Mouse (Mus musculus): ENCODE data around the gene Gsdma3.
"Not testable (repeated sequence)": the region's sequence is repeated elsewhere in the genome, so short reads cannot be mapped to it uniquely, and the experiment has no call there.

Gene Gsdma3

DNA sequence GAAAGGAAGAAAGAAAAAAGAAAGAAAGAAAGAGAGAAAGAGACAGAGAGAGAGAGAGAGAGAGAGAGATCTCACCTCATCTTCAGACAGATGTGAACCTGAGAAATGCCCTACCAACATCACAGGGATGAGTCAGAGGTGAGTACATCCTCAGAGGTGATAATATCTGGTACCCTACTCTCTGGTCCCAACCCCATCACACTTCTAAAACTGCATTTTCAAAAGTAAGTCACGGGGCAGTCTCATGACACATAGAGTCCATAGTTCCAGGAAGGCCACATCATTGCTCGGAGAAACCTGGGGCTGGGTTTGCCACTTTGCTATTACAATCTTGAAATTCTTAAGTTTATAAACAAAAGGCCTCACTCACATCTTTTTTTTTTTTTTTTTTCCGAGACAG is 30.2 kb upstream of the Gsdma3 start:
- DNase-seq (ENCODE audit: low read depth): no peak

DNA sequence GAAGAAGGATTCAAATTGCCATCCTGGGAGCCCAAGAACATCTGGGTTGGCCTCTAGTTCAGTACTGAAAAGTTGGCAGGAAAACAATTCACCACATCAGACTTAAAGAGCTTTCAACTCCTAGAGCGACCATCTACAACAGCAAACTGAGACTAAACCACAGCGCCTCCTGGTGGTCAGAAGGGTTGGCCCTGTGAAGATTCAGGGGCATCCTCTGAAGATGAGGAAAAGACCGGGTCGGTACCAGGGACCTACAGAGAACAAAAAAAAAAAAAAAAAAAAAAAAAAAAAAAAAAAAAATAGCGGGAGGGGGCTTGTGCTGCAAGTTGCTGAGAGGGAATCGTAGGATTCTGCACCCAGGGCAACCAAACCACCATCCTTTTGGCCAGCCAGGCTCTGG is 28.8 kb upstream of the Gsdma3 start:
- DNase-seq (ENCODE audit: low read depth): peak; percentile 94

DNA sequence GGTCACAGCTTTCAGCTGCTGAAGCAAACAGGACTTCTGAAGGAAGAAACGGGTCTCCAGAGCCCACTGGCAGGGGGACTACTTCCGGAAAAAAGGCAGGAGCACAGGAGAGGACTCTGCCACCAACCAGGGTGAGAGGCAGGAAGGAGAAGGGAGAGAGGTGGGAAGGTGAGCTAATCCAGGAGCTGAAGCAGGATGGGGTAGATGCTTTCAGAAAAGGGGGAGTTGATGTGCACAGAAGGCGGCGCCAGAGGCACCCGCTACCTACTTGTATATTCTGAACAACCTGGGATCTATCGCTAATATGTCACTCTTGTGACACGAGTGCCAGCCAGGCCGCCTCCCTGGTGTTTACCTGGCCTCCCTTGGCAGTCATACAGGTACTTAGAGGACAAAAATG is 28.2 kb upstream of the Gsdma3 start, which contains the start of gene Lrrc3c:
Gene Lrrc3c, plus strand, starts transcription at position 301 of the 400 bp plus-strand sequence.
- DNase-seq (ENCODE audit: low read depth): no peak

DNA sequence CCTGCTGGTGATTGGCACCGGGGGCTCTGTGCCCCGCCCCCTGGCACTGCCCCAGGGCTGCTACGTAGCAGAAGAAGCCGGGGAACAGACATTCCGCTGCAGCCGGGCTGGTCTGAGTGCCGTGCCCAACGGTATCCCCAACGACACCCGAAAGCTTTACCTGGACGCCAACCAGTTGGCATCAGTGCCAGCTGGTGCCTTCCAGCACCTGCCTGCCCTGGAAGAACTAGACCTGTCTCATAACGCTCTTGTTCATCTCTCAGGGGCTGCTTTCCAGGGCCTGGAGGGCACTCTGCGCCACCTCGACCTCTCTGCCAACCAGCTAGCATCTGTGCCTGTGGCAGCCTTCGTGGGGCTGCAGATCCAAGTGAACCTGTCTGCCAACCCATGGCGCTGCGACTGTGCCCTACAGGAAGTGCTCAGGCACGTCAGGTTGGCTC is 27.3 kb upstream of the Gsdma3 start:
- DNase-seq (ENCODE audit: low read depth): no peak

DNA sequence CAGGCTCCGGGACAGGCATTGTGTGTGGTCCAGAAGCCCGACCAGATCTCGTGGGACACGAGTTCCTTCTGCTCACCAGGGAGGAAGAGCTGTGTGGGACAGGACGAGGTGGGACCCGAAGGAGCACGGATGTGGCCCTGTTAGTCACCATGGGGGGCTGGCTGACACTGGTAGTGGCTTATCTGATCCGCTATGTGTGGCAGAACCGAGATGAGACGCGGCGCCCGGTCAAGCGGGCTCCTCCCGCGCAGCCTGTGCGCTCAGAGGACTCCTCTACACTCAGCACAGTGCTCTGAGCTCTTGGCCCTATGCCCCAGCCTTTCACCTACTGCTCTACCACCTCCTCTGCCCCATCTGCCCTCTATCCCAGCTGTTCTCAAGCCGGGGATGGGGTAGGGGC is 26.9 kb upstream of the Gsdma3 start:
- no peak for DNase-seq (ENCODE audit: low read depth)

DNA sequence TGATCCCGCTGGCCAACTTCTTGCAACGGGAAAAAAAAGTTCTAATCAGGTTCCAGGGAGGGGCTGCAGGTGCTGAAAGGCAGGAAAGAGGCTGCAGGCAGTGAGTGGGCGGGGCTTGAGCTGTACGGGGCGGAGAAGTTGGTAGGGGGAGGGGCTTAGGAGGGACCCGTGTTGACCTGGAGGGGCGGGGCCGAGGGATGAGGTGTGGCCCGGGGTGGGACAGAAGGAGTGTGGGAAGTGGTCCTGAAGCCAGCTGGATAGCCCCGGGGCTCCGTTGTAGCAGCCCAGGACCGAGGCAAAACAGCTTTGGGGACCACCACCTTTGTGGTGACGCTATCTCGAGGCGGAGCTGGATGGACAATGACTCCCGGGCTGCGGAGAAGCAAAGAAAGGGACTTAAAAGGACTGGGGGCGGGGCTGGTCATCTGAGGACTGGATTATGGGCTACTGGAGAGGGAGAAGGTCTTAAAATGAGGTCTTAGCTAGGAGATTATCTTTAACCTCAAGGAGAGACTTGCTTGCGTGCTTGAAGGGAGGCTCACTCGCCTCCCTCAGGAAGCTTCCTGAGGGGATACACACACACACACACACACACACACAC is 24.0 kb upstream of the Gsdma3 start:
- peak; percentile 40 for DNase-seq (ENCODE audit: low read depth)

DNA sequence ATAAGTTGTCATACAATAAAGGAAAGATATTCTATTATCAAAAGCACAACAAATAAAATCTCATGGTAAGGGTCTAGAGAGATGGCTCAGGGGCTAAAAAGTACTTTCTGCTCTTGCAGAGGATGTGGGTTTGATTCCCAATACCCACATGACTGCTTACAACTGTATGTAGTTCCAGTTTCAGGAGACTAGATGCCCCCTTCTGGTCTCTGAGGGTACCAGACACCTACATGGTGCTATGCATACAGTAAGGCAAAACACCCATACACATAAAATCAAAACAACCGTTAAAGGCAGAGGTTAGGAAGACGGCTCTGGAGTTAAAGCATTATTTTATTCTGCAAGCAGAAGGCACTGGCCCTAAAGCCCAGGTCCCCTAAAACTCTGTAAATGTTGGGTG is 22.2 kb upstream of the Gsdma3 start:
- DNase-seq (ENCODE audit: low read depth): peak; percentile 21

DNA sequence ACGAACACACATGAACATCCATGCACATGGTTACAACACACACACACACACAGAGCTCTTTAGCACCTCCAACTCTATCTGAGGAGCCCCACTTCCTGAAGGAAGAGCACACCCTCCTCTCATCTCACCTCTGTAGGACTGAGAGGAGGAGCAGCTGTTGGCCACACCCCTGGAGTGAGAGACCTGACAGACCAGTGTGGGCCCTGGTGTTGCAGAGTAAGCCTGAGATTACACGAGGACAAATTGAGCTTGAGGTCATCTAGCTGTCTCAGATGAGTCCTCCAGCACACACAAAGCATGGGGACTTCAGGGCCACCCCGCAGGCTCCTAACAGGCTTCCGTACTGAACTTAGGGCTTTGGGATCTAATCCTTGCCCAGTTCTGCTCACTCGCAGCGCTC is 21.2 kb upstream of the Gsdma3 start:
- DNase-seq (ENCODE audit: low read depth): peak; percentile 1

DNA sequence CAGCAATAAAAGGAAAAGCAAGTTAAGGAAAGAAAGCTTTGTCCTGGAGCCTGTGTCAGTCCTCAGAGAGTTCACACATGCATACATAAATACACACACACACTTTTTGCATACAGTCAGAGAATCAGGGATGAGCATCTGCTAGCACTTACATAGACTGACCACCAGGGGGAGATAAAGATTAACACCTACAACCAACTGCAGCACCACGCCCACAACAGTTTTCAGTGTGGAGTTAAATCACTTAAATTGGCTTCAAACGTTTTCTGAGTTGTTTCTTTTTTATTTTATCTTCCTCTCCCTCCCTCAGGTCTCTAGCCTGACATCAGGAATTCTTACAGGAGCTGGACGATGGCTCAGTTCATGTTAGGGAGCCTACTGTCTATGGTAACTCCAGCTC is 19.4 kb upstream of the Gsdma3 start:
- DNase-seq (ENCODE audit: low read depth): peak; percentile 79

DNA sequence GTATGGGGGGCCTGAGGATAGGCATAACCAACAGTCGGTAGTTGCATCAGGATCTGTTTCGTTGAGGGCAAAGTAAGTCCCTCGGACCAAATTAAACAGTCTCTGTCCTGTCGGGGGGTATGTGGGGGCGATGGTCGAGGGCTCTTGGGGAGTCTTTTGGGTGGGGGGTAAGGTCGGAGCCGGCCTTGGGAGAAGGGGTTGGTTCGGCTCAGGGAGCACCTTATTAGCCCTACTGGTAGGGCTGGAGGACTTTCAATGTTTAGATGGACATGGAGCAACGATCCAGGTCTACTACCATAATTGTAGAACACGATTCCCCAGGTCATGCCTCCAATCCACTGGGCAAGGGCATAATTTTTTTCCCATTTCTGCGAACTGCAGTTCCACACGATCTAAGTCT is 5.4 kb upstream of the Gsdma3 start:
- DNase-seq (ENCODE audit: low read depth): no peak

DNA sequence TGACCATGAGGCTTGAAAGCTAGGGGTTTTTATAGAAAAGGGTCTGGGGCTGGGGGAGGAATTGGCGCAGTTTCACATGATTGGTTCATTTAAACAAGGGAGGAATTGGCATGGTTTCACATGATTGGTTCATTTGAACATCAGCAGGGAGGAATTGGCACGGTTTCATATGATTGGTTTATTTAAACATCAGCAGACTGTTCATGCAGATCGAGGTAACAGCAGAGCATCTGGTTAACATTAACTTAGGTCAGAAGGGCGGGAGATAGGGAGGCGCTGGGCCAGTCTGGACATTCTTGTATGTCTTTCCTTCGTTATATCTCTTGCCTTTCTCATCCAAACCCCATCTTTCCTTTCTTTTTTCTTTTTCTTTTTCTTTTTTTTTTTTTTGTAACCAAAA is 2.2 kb upstream of the Gsdma3 start:
- DNase-seq (ENCODE audit: low read depth): not testable (repeated sequence)

DNA sequence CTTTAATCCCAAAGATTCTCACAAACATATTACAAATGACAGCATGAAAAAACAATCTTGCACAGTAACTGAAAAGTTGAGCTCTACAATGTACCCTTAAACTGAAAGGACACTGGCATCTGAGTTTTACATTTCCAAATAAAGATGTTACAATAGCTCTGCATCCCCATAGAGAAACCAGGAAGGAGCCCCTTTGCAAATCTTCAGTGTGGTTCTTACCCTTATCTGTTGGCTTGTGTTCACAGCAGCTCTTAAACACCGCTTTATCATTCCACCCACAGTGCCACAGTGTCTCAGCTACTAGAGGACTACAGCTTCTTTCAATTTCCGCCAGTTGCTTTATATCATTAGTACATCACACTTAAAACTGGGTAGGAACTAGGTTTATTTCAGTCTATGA is 1.8 kb upstream of the Gsdma3 start:
- DNase-seq (ENCODE audit: low read depth): not testable (repeated sequence)

DNA sequence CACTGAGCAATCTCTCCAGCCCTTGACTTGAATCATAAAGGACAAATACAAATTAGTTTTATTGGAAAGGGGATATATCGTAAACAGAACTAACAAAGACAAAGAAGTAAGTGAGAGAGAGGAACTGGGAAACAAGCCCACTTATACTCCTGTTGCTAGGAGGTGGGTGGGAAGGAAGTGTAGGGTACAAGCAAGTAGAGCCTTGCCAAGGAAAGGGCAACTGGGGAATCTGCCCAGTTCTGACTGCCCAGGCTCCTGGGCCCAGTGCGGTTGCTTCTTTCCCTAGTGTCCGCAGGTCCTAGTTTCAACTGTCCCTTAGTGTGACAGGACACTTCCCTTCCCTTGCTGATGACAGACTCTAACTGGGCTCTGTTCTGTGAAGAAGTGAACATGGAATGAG is 2.5 kb downstream of the Gsdma3 start:
- DNase-seq (ENCODE audit: low read depth): no peak

DNA sequence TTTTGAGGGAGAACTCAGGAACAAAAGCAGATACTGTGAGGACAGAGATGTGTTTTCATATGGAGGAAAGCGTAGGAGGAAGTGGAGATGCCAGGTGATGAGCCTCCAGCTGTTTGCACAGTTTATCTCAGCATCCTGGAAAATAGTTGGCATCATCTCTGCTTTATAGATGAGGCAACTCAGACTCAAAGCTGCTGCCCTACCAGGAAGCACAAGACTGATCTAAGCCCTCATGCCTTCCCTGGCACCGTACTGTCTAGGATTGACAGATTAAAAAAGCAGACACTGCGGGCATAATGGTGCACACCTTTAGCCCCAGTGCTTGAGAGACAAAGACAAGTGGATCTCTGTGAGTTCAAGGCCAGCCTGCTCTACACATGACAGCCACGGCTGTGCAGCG is 4.5 kb downstream of the Gsdma3 start:
- DNase-seq (ENCODE audit: low read depth): no peak

DNA sequence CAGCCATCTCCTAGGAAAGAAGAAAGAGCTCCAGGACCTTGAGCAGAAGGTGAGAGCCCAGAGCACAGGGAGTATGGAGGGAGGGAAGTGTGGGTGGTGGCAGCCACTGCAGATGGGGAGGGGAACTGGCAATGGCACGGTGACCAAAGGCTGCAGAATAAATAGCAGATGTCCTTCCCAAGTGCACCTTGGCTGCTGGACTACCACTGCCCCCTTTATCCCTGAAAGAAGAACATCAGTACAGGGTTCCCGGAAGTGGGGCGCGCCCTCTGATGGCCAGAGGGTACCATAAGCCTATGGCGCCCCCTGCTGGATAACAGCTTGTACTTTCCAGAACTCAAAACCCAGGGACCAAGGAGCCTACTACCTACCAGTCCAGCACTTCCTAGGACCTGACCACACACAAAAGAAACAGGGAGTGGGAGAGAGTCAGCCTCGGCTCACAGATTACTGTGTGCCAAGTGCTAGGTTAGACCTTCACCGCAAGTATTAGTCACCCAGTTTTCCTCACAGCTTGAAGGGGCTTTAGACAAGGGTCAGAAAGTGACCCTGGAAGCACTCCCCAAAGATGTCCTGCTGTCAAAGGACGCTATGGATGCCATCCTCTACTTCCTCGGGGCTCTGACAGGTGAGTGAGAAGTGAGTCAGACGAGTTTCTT is 9.3 kb downstream of the Gsdma3 start:
- DNase-seq (ENCODE audit: low read depth): peak; percentile 65

DNA sequence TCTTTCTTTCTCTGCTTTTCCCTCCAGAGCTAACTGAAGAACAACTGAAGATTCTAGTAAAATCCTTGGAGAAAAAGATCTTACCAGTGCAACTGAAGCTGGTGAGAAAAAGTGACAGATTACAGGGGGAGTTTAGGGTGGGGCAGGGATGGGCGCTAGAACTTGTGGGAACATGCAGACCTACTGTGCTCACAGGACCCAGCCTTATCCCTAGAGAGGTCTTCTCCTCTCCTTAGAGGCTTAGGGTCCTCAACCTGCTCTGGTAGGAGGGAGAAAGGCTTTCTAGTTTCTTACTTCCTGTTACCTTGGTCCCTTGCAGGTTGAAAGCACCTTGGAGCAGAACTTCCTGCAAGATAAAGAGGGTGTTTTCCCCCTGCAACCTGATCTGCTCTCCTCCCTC is 11.3 kb downstream of the Gsdma3 start:
- DNase-seq (ENCODE audit: low read depth): no peak

DNA sequence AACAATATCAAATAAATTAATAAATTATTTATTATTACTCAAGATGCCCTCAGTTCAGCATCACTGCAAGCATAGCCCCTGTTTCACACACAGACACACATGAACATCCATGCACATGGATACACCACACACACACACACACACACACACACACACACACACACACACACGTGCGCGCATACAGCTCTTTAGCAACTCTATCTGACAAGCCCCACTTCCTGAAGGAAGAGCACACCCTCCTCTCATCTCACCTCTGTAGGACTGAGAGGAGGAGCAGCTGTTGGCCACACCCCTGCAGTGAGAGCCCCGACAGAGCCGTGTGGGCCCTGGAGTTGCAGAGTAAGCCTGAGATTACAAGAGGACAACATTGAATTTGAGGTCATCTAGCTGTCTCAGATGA is 13.9 kb downstream of the Gsdma3 start:
- no peak for DNase-seq (ENCODE audit: low read depth)

DNA sequence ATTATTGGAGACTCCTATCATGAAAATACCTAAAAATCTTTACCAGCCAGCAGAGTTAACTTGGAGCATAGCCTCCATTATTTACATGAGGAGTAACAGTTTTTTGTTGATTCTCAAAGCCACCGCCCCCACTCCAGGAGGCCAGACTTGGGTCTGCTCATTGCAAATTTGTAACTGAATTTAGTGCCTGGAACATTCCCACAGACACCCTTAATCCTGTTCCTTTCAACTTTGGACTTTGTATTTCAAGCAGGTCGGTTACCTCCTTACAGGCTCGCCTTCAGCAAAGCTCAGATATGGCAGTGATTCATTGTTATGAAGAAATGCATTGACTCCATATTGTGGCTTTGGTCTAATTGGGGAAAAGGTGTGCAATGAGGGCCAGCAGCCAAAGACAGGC is 18.6 kb downstream of the Gsdma3 start:
- no peak for DNase-seq (ENCODE audit: low read depth)

DNA sequence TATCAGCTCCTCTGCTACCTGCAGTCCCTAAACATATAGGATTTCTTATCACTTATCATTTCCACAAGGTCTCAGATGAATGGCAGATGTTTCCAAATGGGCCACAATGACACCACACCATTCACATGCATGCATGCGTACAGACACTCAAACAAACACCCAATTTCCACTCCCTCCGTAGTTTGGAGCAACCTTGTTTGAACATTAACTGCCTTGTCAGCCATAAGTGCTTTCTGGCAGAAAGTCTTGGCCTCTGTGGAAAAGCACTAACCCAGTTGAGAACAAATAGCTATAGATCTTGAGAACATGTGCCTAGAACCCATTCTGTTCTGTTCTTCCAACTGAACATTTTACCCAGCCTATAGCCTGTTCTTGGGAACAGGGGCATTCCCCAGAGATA is 19.8 kb downstream of the Gsdma3 start:
- no peak for DNase-seq (ENCODE audit: low read depth)

DNA sequence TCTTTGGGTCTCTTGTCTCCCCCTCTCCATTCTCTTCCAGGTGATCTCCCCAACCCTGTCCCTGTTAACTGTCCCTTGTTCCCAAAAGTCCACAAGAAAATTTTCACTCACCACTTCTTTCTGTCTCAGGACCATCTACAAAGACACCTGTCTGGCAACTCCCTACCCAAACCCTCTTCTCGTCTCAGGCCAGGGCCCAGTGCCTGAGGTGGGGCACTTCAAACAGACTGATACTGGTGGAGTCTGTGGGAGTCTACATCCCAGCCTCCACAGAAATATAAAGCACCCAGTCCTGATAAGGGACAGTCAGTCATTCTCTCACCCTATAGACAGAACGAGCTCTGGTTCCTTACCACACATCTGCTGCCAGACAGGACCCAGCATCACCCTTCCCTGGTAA is 20.3 kb downstream of the Gsdma3 start, which contains the start of gene Gsdma2:
Gene Gsdma2, plus strand, starts transcription at position 301 of the 400 bp plus-strand sequence.
- DNase-seq (ENCODE audit: low read depth): no peak

DNA sequence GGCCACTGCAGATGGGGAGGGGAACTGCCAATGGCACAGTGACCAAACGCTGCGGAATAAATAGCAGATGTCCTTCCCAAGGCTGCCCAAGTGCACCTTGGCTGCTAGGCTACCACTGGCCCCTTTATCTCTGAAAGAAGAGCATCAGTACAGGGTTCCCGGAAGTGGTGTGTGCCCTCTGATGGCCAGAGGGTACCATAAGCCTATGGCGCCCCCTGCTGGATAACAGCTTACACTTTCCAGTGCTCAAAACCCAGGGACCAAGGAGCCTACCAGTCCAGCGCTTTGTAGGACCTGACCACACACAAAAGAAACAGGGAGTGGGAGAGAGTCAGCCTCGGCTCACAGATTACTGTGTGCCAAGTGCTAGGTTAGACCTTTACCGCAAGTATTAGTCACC is 28.9 kb downstream of the Gsdma3 start:
- peak; percentile 76 for DNase-seq (ENCODE audit: low read depth)

DNA sequence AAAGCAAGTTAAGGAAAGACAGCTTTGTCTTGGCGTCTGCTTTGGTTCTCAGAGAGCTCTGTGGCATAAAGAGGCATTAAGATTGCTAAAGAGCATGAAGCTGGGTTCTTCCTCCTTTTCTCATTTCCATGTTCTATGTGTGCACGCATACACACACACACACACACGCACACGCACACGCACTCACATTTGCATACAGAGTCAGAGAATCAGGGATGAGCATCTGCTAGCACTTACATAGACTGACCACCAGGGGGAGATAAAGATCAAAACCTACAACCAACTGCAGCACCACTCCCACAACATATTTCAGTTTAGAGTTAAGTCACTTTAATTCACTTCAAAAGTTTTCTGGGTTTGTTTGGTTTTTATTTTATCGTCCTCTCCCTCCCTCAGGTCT is 34.4 kb downstream of the Gsdma3 start:
- peak; percentile 81 for DNase-seq (ENCODE audit: low read depth)

DNA sequence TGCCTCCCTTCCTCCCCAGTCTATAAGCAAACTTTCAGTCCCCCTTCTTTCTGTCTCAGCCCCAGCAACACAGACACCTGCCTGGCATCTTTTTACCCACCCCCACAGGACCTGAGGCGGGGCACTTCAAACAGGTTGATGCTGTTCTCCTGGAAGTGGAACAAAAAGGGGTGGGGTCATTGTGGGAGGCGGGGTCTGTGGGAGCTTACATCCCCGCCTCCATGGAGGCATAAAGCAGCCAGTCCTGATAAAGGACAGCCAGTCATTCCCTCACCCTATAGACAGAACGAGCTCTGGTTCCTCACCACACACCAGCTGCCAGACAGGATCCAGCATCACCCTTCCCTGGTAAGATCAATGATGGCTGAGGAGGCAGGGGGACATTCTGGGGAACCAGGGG is 37.9 kb downstream of the Gsdma3 start, which contains the start of gene Gsdma:
Gene Gsdma, plus strand, starts transcription at position 261 of the 400 bp plus-strand sequence.
- no peak for DNase-seq (ENCODE audit: low read depth)

DNA sequence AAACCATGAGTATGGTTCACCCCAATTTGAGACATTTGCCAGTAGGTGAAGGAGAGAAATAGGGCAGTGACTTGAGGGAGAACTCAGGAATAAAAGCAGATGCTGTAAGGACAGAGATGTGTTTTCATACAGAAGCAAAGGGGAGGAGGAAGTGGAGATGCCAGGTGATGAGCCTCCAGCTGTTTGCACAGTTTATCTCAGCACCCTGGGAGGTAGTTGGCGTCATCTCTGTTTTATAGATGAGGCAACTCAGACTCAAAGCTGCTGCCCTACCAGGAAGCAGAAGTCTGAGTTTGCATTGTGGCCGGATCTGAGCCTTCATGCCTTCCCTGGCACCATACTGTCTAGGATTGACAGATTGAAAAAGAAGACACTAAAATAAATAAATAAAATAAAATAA is 42.8 kb downstream of the Gsdma3 start:
- DNase-seq (ENCODE audit: low read depth): no peak

Data from naive thymus-derived CD4-positive, alpha-beta T cell, adult 2 months (primary cell).